Mouse (Mus musculus) hindbrain, embryonic 16.5 days (tissue): Measurements from ENCODE around the gene Hist1h2bp. TPM values are rescaled to one million over a fixed set of nuclear protein-coding genes. Genes with fewer than 3 reads are reported as not detected.
"Not testable (repeated sequence)": the region's sequence is repeated elsewhere in the genome, so short reads cannot be mapped to it uniquely, and the experiment has no call there.

Experiments
- ATAC-seq: fragments of 200-750 bp; cut with Nextera tagmentation; 2 replicates; pipeline ENCODE4 v1.8.0; 2017; ENCODE audit warnings: moderate TSS enrichment, moderate library complexity
- H3K27ac ChIP-seq: fragments of 300-500 bp; sonication (generic); 2 replicates; pipeline ENCODE4 v1.5.1; 2014; ENCODE audit warnings: low read depth, mild to moderate bottlenecking, control low read depth, low read length, moderate library complexity
- H3K27me3 ChIP-seq: fragments of 300-500 bp; sonication (generic); replicated peaks from 2 replicates; pipeline ENCODE4 v1.6.1; 2014; ENCODE audit warnings: low read length; ENCODE audit not compliant: control insufficient read depth, insufficient read depth
- H3K36me3 ChIP-seq: fragments of 300-500 bp; sonication (generic); 2 replicates; pipeline ENCODE4 v1.6.1; 2014; ENCODE audit warnings: mild to moderate bottlenecking, low read length, moderate library complexity, mixed read lengths; ENCODE audit not compliant: control insufficient read depth, insufficient read depth
- H3K4me1 ChIP-seq: fragments of 300-500 bp; sonication (generic); 2 replicates; pipeline ENCODE4 v1.6.1; 2014; ENCODE audit warnings: low read depth, low read length; ENCODE audit not compliant: control insufficient read depth, insufficient read depth
- H3K4me2 ChIP-seq: fragments of 300-500 bp; sonication (generic); 2 replicates; pipeline ENCODE4 v1.6.1; 2014; ENCODE audit warnings: mild to moderate bottlenecking, low read length, control low read depth, moderate library complexity
- H3K4me3 ChIP-seq: fragments of 300-500 bp; sonication (generic); 2 replicates; pipeline ENCODE4 v1.5.1; 2014; ENCODE audit warnings: mild to moderate bottlenecking, low read length, control low read depth, moderate library complexity
- H3K9ac ChIP-seq: fragments of 300-500 bp; sonication (generic); 2 replicates; pipeline ENCODE4 v1.6.1; 2014; ENCODE audit warnings: low read depth, mild to moderate bottlenecking, control low read depth, low read length, moderate library complexity
- H3K9me3 ChIP-seq: fragments of 300-500 bp; sonication (generic); 2 replicates; pipeline ENCODE4 v1.6.1; 2014; ENCODE audit warnings: mild to moderate bottlenecking, low read length, moderate library complexity; ENCODE audit not compliant: control insufficient read depth
- WGBS: fragments of 180-500 bp; shearing (Covaris S2); extraction: QIAGEN DNeasy Blood & Tissue Kit; methylation state at CpG from one replicate; pipeline ENCODE4 v1.1.7; 2014; 5-methylcytosine and 5-hydroxymethylcytosine counted together
- polyA plus RNA-seq: library from polyadenylated mRNA; unstranded; fragments of >200 nt; fragmentation: Nextera tagmentation; extraction: Ambion mirVana; gene quantifications from 2 replicates; pipeline ENCODE4 v1.2.1, GENCODE M21; 2015

Gene Hist1h2bp
- polyA plus RNA-seq, 1 experiment from 2014 or later: not detected

DNA sequence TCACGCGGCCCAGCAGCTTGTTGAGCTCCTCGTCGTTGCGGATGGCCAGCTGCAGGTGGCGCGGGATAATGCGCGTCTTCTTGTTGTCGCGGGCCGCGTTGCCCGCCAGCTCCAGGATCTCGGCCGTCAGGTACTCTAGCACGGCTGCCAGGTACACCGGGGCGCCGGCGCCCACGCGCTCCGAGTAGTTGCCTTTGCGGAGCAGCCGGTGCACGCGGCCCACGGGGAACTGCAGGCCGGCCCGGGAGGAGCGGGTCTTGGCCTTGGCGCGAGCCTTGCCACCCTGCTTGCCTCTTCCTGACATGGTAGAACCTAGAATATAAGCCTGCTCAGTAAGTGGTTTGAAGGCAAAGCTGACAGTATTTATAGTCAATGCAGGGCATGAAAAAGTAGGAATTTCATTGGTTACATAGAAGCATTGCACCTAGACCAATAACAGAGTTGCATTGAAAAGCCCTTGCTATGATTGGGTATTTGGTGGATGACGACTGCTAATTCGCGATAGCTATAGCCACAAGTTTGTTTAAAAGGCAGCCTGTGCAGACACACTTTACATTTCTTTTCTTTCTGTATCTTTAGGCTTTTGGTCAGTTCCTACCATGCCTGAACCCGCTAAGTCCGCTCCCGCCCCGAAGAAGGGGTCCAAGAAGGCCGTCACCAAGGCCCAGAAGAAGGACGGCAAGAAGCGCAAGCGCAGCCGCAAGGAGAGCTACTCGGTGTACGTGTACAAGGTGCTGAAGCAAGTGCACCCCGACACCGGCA, 33.6 kb upstream of the Hist1h2bp start, which contains the start of the genes Hist1h2ak and Hist1h2bn:
Hist1h2ak (minus strand) TSS at position 304 of the 762 bp plus-strand sequence.
Hist1h2bn (plus strand) TSS at position 600 of the 762 bp plus-strand sequence.
- H3K27me3 ChIP-seq, H3K36me3 ChIP-seq, H3K9me3 ChIP-seq: not testable (repeated sequence)
- Histone ChIP-seq H3K4me3 (peak within 1 kb of the TSS; percentile 48), H3K9ac (peak within 1 kb of the TSS; percentile 63), H3K4me2 (peak within 1 kb of the TSS; percentile 82), H3K4me1 (peaks cover 18% of the 10 kb centered on the region), H3K27ac (peak within 1 kb of the TSS; percentile 88)
- under 1% methylated on average over 35 of the region's 50 CpGs for WGBS
- ATAC-seq: peak; percentile 97

GRCm38 (mm10) chr13:21754294-21755001, 32.8 kb upstream of the Hist1h2bp start:
- peak overlapping the region; percentile 82 for H3K4me2 ChIP-seq
- peak overlapping the region; percentile 48 for H3K4me3 ChIP-seq
- ATAC-seq, H3K36me3 ChIP-seq, H3K27me3 ChIP-seq, H3K9me3 ChIP-seq: not testable (repeated sequence)
- peak overlapping the region; percentile 43 for H3K9ac ChIP-seq
- peak overlapping the region; percentile 77 for H3K27ac ChIP-seq
- WGBS: under 1% methylated on average over 15 of the region's 26 CpGs
- peaks cover 13% of the 10 kb centered on the region for H3K4me1 ChIP-seq

GRCm38 (mm10) chr13:21755707-21756106, 31.6 kb upstream of the Hist1h2bp start:
- Histone ChIP-seq H3K9me3 (no peaks in the 10 kb centered on the region), H3K4me2 (no peak overlapping the region), H3K4me1 (peaks cover 10% of the 10 kb centered on the region), H3K9ac (no peak overlapping the region), H3K36me3 (no peaks in the 10 kb centered on the region), H3K27ac (no peak overlapping the region), H3K27me3 (no peaks in the 10 kb centered on the region), H3K4me3 (no peak overlapping the region)
- ATAC-seq: no peak
- WGBS: 55% methylated on average over 1 of the region's 1 CpGs

- Histone ChIP-seq H3K4me2 (peak overlapping the region; percentile 90), H3K9ac (peak overlapping the region; percentile 66), H3K27ac (peak overlapping the region; percentile 55), H3K9me3 (no peaks in the 10 kb centered on the region), H3K4me3 (peak overlapping the region; percentile 58), H3K27me3 (0 out of 2 replicates have a peak, but pooled peaks cover 2% of the 10 kb centered on the region), H3K4me1 (peaks cover 26% of the 10 kb centered on the region), H3K36me3 (no peaks in the 10 kb centered on the region)
- WGBS: 5% methylated on average over 32 of the region's 33 CpGs
- ATAC-seq: peak; percentile 97
These were observed 8.2 kb upstream of the Hist1h2bp start for GRCm38 (mm10) chr13:21778814-21779766.

DNA sequence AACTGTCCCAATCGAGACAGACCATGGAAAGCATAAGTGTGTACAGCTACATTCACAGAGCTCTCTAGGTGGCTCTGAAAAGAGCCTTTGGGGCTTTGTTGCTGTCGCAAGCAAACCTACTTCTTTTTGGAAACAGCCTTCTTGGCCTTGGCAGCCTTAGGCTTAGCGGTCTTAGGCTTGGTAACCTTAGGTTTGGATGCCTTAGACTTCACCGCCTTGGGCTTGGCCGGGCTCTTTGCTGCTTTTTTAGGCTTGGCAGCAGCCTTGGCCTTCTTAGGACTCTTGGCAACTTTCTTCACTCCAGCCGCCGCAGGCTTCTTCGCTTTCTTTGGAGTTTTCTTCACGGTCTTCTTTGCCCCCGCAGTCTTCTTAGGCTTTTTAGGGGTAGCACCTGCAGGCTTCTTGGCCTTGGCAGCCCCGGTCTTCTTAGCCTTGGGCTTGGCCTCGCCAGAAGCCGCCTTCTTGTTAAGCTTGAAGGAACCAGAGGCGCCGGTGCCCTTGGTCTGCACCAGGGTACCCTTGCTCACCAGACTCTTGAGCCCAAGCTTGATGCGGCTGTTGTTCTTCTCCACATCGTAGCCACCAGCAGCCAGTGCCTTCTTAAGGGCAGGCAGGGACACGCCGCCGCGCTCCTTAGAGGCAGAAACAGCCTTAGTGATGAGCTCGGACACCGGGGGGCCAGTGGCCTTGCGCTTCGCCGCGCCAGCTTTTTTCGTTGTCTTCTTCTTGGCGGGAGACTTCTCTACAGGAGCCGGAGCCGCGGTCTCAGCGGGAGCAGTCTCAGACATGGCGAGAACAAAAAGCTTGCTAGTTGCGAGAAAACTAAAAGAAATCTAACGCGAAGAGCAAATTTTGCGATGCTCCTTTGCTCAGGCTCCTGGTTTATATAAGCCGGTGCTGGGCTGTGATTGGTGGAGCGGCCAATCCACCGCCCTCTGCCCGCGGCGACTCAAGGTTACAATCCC, 7.2 kb upstream of the Hist1h2bp start, which contains the start of gene Hist1h1b:
Hist1h1b (minus strand) TSS at position 859 of the 965 bp plus-strand sequence.
- peak within 1 kb of the TSS; percentile 90 for H3K4me2 ChIP-seq
- peaks cover 29% of the 10 kb centered on the region for H3K4me1 ChIP-seq
- WGBS: 1% methylated on average over 44 of the region's 44 CpGs
- ATAC-seq: no peak
- peak within 1 kb of the TSS; percentile 66 for H3K9ac ChIP-seq
- H3K27me3 ChIP-seq: 0 out of 2 replicates have a peak, but pooled peaks cover 2% of the 10 kb centered on the region
- H3K9me3 ChIP-seq: no peaks in the 10 kb centered on the region
- H3K4me3 ChIP-seq: peak within 1 kb of the TSS; percentile 58
- H3K36me3 ChIP-seq: no peaks in the 10 kb centered on the region
- peak within 1 kb of the TSS; percentile 55 for H3K27ac ChIP-seq

GRCm38 (mm10) chr13:21781021-21781555, 6.2 kb upstream of the Hist1h2bp start:
- Histone ChIP-seq H3K36me3 (no peaks in the 10 kb centered on the region), H3K4me3 (no peak overlapping the region; the same call in 1 of the 2 replicates), H3K4me1 (peaks cover 32% of the 10 kb centered on the region), H3K27me3 (0 out of 2 replicates have a peak, but pooled peaks cover 2% of the 10 kb centered on the region), H3K27ac (no peak overlapping the region), H3K9me3 (no peaks in the 10 kb centered on the region), H3K9ac (no peak overlapping the region), H3K4me2 (peak overlapping the region; percentile 90)
- no peak for ATAC-seq
- 49% methylated on average over 6 of the region's 6 CpGs for WGBS

GRCm38 (mm10) chr13:21781639-21782038, 5.6 kb upstream of the Hist1h2bp start:
- Histone ChIP-seq H3K27me3 (0 out of 2 replicates have a peak, but pooled peaks cover 2% of the 10 kb centered on the region), H3K4me1 (peaks cover 35% of the 10 kb centered on the region), H3K36me3 (no peaks in the 10 kb centered on the region), H3K4me3 (no peak overlapping the region), H3K27ac (no peak overlapping the region), H3K4me2 (no peak overlapping the region), H3K9ac (no peak overlapping the region), H3K9me3 (no peaks in the 10 kb centered on the region)
- WGBS: 94% methylated on average over 1 of the region's 1 CpGs
- no peak for ATAC-seq
